Mouse (Mus musculus) limb, embryonic 11.5 days (tissue): ENCODE measurements at regions not wholly inside any gene's neighbourhood (a gene's known extent, or its start where the extent isn't known, plus 50 kb on each side); places are given as distances from the start of the nearest gene placed in this dataset.

Experiments used
- ATAC-seq: fragments of 200-750 bp; cut with Nextera tagmentation; 2 replicates; pipeline ENCODE4 v1.8.0; 2017; ENCODE audit warnings: low read depth; ENCODE audit not compliant: insufficient number of reproducible peaks, low FRiP score, low TSS enrichment
- DNase-seq: peaks from one replicate; pipeline ENCODE4 v3.0.0-alpha.2; 2015; ENCODE audit warnings: low spot score
- H3K27ac ChIP-seq: fragments of 300-500 bp; sonication (generic); replicated peaks from 2 replicates; pipeline ENCODE4 v1.5.1; 2014; ENCODE audit warnings: low read depth, mild to moderate bottlenecking, low read length
- H3K27me3 ChIP-seq: fragments of 300-500 bp; sonication (generic); 2 replicates; pipeline ENCODE4 v1.6.1; 2014; ENCODE audit warnings: mild to moderate bottlenecking, low read length, mixed read lengths; ENCODE audit not compliant: control insufficient read depth, insufficient read depth
- H3K36me3 ChIP-seq: fragments of 300-500 bp; sonication (generic); 2 replicates; pipeline ENCODE4 v1.6.1; 2014; ENCODE audit warnings: mild to moderate bottlenecking, low read length, moderate library complexity, mixed read lengths; ENCODE audit not compliant: control insufficient read depth, insufficient read depth
- H3K4me1 ChIP-seq: fragments of 300-500 bp; sonication (generic); 2 replicates; pipeline ENCODE4 v1.6.1; 2014; ENCODE audit warnings: low read length, mixed read lengths; ENCODE audit not compliant: control insufficient read depth, insufficient read depth
- H3K4me2 ChIP-seq: fragments of 300-500 bp; sonication (generic); 2 replicates; pipeline ENCODE4 v1.6.1; 2014; ENCODE audit warnings: low read depth, mild to moderate bottlenecking, moderate library complexity; ENCODE audit not compliant: severe bottlenecking
- H3K4me3 ChIP-seq: fragments of 300-500 bp; sonication (generic); 2 replicates; pipeline ENCODE4 v1.5.1; 2014; ENCODE audit warnings: low read depth, low read length
- H3K9ac ChIP-seq: fragments of 300-500 bp; sonication (generic); 2 replicates; pipeline ENCODE4 v1.6.1; 2014; ENCODE audit warnings: mild to moderate bottlenecking, low read length
- H3K9me3 ChIP-seq: fragments of 300-500 bp; sonication (generic); 2 replicates; pipeline ENCODE4 v1.6.1; 2016; ENCODE audit warnings: low read length; ENCODE audit not compliant: control insufficient read depth
- WGBS: fragments of 180-500 bp; shearing (Covaris S2); extraction: QIAGEN DNeasy Blood & Tissue Kit; methylation state at CpG from one replicate; pipeline ENCODE4 v1.1.7; 2014; 5-methylcytosine and 5-hydroxymethylcytosine counted together

DNA sequence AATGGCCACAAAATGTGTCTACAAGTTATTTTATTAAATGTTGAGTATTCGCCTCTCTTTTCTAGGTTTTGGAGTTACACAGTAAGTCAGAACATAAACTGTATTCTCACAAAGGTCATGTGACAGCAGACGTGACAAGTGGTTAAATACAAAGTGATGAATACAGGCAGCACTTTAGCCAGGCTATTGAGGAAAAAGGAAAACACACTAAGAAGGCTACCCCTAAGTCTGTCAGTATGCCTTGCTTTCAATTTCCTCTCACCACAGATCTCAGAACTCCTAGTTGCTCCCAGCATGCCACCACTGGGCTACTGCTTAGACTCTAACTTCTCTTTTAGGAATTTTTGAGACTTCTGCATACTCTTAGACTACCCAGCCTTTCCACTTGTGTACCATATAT, 297.9 kb upstream of the Pex5l start:
- Histone ChIP-seq H3K4me3 (no peak overlapping the region), H3K36me3 (no peaks in the 10 kb centered on the region), H3K27me3 (no peaks in the 10 kb centered on the region), H3K9ac (no peak overlapping the region), H3K4me1 (no peaks in the 10 kb centered on the region), H3K27ac (no peak overlapping the region), H3K9me3 (no peaks in the 10 kb centered on the region), H3K4me2 (no peak overlapping the region)
- ATAC-seq (no peak), DNase-seq (no peak)
- WGBS: 78% methylated on average over 2 of the region's 2 CpGs

DNA sequence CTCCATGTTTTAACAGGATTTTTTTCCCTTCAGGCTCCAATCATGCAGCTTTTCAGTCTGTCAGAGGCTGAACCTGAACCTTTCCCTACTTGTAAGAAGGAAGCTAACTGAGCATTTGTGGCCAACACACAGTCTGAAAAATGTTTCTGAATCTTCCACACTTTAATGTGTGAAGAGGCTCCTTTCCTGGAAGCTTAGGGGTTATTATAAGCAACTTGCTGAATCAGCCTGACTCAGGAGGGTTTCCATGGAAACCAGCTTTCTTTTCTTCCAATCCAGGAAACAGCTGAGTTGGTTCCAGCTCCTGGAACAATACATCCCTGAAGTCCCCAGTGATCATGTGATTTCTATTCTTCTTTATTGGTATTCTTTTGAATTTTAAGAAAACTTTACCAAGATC, 297.5 kb upstream of the Pex5l start:
- Histone ChIP-seq H3K27ac (no peak overlapping the region), H3K9me3 (no peaks in the 10 kb centered on the region), H3K4me1 (no peaks in the 10 kb centered on the region), H3K9ac (no peak overlapping the region), H3K27me3 (no peaks in the 10 kb centered on the region), H3K4me3 (no peak overlapping the region), H3K36me3 (no peaks in the 10 kb centered on the region), H3K4me2 (no peak overlapping the region)
- ATAC-seq (no peak), DNase-seq (no peak)

DNA sequence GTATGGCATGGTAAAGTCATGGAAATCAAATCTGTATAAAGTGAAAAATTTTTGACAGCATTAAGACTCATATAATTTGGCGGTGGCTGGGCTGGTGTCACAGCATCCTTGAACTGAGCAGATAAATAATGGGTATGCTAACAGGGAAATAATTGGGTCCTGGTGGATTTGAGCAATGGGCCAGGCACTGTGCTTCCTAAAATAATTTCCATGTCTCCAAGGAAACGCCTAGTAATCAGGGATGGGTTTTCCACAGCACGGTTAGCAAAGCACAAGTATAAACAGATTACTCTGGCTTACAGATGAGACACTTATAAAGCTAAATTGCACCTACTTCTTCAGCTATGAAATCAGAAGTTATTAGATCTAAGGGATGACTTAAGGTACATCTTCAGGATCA, 273.9 kb upstream of the Pex5l start:
- ATAC-seq: no peak

DNA sequence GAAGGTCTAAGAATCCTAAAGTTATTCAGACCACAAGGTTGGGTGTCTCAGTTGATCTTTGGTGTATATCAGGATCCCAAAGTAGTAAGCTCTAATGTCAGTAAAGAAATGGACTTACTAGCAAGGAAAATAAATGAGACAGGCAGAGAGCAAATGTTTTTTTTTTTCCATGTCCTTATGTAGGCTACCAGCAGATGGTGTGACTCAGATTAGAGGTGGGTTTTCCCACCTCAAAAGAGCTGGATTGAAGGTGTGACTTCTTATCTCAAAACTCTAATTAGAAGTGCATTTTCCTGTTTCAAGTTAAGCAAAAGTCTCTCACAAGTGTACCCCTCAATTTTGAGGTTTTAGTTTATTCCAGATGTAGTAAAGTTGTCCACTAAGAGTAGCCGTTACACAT, 273.3 kb upstream of the Pex5l start:
- no peak overlapping the region for H3K9ac ChIP-seq
- H3K27me3 ChIP-seq: no peaks in the 10 kb centered on the region
- 62% methylated on average over 1 of the region's 1 CpGs for whole genome bisulfite sequencing
- H3K4me1 ChIP-seq: no peaks in the 10 kb centered on the region
- ATAC-seq: no peak
- no peak for DNase-seq
- H3K36me3 ChIP-seq: no peaks in the 10 kb centered on the region
- H3K27ac ChIP-seq: no peak overlapping the region
- no peaks in the 10 kb centered on the region for H3K9me3 ChIP-seq
- no peak overlapping the region for H3K4me2 ChIP-seq
- H3K4me3 ChIP-seq: no peak overlapping the region

More for the DNA sequence above, 273.9 kb upstream of the Pex5l start:
- H3K4me1 ChIP-seq: no peaks in the 10 kb centered on the region
- no peak for DNase-seq
- H3K4me3 ChIP-seq: no peak overlapping the region
- no peak overlapping the region for H3K27ac ChIP-seq
- no peaks in the 10 kb centered on the region for H3K9me3 ChIP-seq
- 69% methylated on average over 3 of the region's 3 CpGs for WGBS
- no peaks in the 10 kb centered on the region for H3K36me3 ChIP-seq
- H3K4me2 ChIP-seq: no peak overlapping the region
- H3K9ac ChIP-seq: no peak overlapping the region
- no peaks in the 10 kb centered on the region for H3K27me3 ChIP-seq

DNA sequence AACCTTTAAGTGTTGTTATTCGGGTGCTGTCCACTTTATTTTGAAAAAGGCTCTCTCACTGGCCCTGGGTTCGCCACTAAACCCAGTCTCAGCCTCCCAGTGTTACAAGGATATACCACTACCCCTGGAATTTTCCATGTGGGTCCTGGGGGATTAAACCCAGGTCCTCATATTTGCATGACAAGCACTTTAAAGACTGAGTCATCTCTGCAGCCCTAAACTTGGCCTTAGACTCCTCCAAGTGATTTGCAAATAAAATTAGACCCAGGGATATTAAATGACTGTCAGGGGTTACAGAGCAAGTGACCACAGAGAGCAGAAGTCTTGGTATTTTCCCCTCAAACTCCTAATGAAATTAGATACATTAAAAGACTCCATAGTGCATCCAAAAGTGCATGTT, 258.9 kb upstream of the Pex5l start:
- no peaks in the 10 kb centered on the region for H3K36me3 ChIP-seq
- ATAC-seq (no peak), DNase-seq (no peak)
- H3K4me3 ChIP-seq: no peak overlapping the region
- H3K4me2 ChIP-seq: no peak overlapping the region
- H3K9me3 ChIP-seq: no peaks in the 10 kb centered on the region
- no peak overlapping the region for H3K9ac ChIP-seq
- H3K27me3 ChIP-seq: no peaks in the 10 kb centered on the region
- H3K27ac ChIP-seq: no peak overlapping the region
- no peaks in the 10 kb centered on the region for H3K4me1 ChIP-seq
- 75% methylated on average over 2 of the region's 2 CpGs for WGBS

DNA sequence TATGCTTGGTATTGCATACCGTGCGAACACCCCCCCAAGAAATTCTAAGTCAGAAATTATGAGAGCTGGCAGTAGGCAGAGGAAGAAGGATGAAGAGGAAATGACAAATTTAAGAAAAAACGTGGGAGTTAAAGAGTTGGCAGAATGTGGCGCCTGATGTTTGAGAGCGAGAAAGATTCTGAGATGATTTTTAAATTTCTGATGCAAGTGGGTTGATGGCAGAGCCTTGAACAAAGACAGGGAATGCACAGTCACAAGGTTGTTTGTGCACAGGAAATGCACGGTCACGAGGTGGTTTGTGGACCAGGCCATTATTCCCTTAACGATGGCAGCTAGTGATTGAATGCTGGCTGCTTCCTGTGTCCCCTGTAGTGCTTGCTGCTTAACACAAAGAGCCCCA, 256.3 kb upstream of the Pex5l start:
- no peak for ATAC-seq
- WGBS: 58% methylated on average over 8 of the region's 8 CpGs
- H3K9me3 ChIP-seq: no peaks in the 10 kb centered on the region

DNA sequence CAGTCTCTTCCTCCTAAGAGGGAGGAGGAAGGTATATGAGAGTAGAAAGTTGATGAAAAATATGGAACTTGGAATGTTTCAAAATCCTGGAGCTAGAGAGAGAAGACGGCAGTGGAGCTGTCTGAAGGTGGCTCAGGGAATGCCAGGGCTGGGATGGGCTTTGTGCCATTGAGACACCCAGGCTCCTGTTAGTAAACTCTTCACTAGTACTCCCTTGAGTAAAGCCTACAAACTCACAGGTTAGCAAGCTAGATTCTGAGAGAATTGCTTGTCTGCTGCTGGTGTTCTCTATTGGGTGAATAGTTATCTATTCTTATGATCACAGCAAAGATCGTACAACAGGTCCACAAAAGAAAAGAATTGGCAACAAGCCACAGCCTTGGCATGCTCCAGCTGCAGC, 255.3 kb upstream of the Pex5l start:
- H3K27me3 ChIP-seq: no peaks in the 10 kb centered on the region
- H3K36me3 ChIP-seq: no peaks in the 10 kb centered on the region
- no peak for ATAC-seq
- DNase-seq: no peak
- WGBS: 90% methylated on average over 2 of the region's 2 CpGs
- H3K9ac ChIP-seq: no peak overlapping the region
- no peaks in the 10 kb centered on the region for H3K9me3 ChIP-seq
- H3K27ac ChIP-seq: no peak overlapping the region
- no peak overlapping the region for H3K4me3 ChIP-seq
- no peaks in the 10 kb centered on the region for H3K4me1 ChIP-seq
- H3K4me2 ChIP-seq: no peak overlapping the region

More for the DNA sequence above, 256.3 kb upstream of the Pex5l start:
- H3K36me3 ChIP-seq: no peaks in the 10 kb centered on the region
- no peaks in the 10 kb centered on the region for H3K4me1 ChIP-seq
- H3K9ac ChIP-seq: no peak overlapping the region
- H3K27ac ChIP-seq: no peak overlapping the region
- DNase-seq: no peak
- no peak overlapping the region for H3K4me2 ChIP-seq
- H3K4me3 ChIP-seq: no peak overlapping the region
- H3K27me3 ChIP-seq: no peaks in the 10 kb centered on the region

DNA sequence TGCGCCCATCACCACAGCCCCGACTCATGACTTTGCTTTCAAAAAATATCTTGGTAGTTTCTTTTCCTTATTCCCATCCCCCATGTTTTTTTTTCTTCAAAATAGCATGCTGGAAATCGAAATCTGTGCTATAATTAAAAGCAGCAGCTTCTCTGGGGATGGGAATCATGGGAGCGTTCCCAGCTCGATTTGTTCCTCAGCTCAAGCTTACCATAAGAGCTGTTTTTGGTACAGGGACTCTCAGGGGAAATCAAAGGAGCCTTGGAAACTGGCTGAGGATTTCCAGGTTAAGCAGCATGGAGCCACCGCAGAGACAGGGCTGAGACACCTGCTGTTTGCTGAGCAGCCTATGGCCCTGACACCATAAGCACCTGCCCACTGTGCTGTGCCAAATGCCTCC, 254.2 kb upstream of the Pex5l start:
- Histone ChIP-seq H3K27me3 (no peaks in the 10 kb centered on the region), H3K4me3 (no peak overlapping the region), H3K36me3 (no peaks in the 10 kb centered on the region), H3K4me2 (no peak overlapping the region), H3K4me1 (no peaks in the 10 kb centered on the region), H3K27ac (no peak overlapping the region), H3K9me3 (no peaks in the 10 kb centered on the region), H3K9ac (no peak overlapping the region)
- ATAC-seq (no peak), DNase-seq (no peak)
- 72% methylated on average over 6 of the region's 6 CpGs for WGBS

DNA sequence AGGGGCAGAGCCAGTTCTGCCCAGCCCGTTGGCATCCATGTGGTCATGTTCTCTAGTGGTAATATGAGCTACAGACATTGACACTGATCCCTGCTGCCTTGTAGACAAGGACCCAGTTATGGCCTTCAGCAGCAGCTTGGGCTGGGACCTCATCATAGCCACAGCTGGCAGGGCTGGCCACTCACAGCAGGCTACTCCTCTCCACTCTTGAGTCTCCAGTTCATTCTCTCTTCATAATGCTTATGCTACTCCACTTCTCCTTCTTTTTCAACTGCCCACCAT, 249.4 kb upstream of the Pex5l start:
- DNase-seq: no peak
- no peak overlapping the region for H3K9ac ChIP-seq
- no peak for ATAC-seq
- H3K4me1 ChIP-seq: no peaks in the 10 kb centered on the region
- H3K27me3 ChIP-seq: no peaks in the 10 kb centered on the region
- H3K4me3 ChIP-seq: no peak overlapping the region
- no peak overlapping the region for H3K27ac ChIP-seq
- no peaks in the 10 kb centered on the region for H3K36me3 ChIP-seq
- 83% methylated on average over 1 of the region's 1 CpGs for WGBS
- H3K9me3 ChIP-seq: no peaks in the 10 kb centered on the region
- H3K4me2 ChIP-seq: no peak overlapping the region
